Mouse (Mus musculus): Measurements from ENCODE around the gene Pla2g6. TPM values are rescaled to one million over a fixed set of nuclear protein-coding genes. Genes with fewer than 3 reads are reported as not detected.

Pla2g6 gene
- 10.7 and 12.2 TPM in 2 replicates for polyA plus RNA-seq (2015; fragmentation: Nextera tagmentation; extraction: Ambion mirVana)

GRCm38 (mm10) chr15:79328058-79328938 lies at the start of gene Pla2g6:
TSS of gene Pla2g6 (minus strand) at chr15:79328390.
- ATAC-seq (replicated peaks; ENCODE audit: low FRiP score, low read depth): peak; percentile 95
- H3K9ac ChIP-seq (ENCODE audit: low read depth, low read length): peak within 1 kb of the TSS; percentile 53
- peak; percentile 38; the same call in 1 of the 2 replicates for TF ChIP-seq CTCF (IDR thresholded peaks at IDR 0.05; ENCODE audit: low read depth)
- no peaks in the 10 kb centered on the region for H3K27me3 ChIP-seq (ENCODE audit: insufficient read depth, low read length)
- peak; percentile 99 for DNase-seq (ENCODE audit: low spot score)
- peak within 1 kb of the TSS; percentile 86 for H3K27ac ChIP-seq
- H3K4me2 ChIP-seq (ENCODE audit: low read length): peak within 1 kb of the TSS; percentile 68
- WGBS: 3% methylated on average over 43 of the region's 46 CpGs
- no peaks in the 10 kb centered on the region for H3K36me3 ChIP-seq (ENCODE audit: insufficient read depth, low read length)
- H3K4me1 ChIP-seq (replicated peaks; ENCODE audit: insufficient read depth, low read length): peaks cover 16% of the 10 kb centered on the region; the same call in 1 of the 2 replicates
- peak within 1 kb of the TSS; percentile 38 for H3K4me3 ChIP-seq (replicated peaks; ENCODE audit: low read depth, low read length)
- H3K9me3 ChIP-seq (replicated peaks; ENCODE audit: low read length): no peaks in the 10 kb centered on the region

- peaks cover 20% of the 10 kb centered on the region; the same call in 1 of the 2 replicates for H3K36me3 ChIP-seq (ENCODE audit: insufficient read depth, low read length)
- H3K4me1 ChIP-seq (replicated peaks; ENCODE audit: insufficient read depth, low read length): no peaks in the 10 kb centered on the region
- H3K9ac ChIP-seq (ENCODE audit: low read depth, low read length): no peak overlapping the region
- ATAC-seq (replicated peaks; ENCODE audit: low FRiP score, low read depth): no peak; the same call in 1 of the 2 replicates
- no peak overlapping the region for H3K27ac ChIP-seq
- no peak overlapping the region for H3K4me2 ChIP-seq (ENCODE audit: low read length)
- H3K9me3 ChIP-seq (replicated peaks; ENCODE audit: low read length): no peaks in the 10 kb centered on the region
- no peaks in the 10 kb centered on the region for H3K27me3 ChIP-seq (ENCODE audit: insufficient read depth, low read length)
- WGBS: 62% methylated on average over 6 of the region's 6 CpGs
- DNase-seq (ENCODE audit: low spot score): no peak
- H3K4me3 ChIP-seq (replicated peaks; ENCODE audit: low read depth, low read length): no peak overlapping the region
- peak; percentile 39; the same call in 1 of the 2 replicates for TF ChIP-seq CTCF (IDR thresholded peaks at IDR 0.05; ENCODE audit: low read depth)
Measured at GRCm38 (mm10) chr15:79377681-79378080, 49.5 kb upstream of the Pla2g6 start.

GRCm38 (mm10) chr15:79374760-79375159 lies 46.6 kb upstream of the Pla2g6 start:
- ATAC-seq (replicated peaks; ENCODE audit: low FRiP score, low read depth): no peak
- DNase-seq (ENCODE audit: low spot score): no peak
- H3K9ac ChIP-seq (ENCODE audit: low read depth, low read length): no peak overlapping the region
- no peaks in the 10 kb centered on the region for H3K27me3 ChIP-seq (ENCODE audit: insufficient read depth, low read length)
- H3K36me3 ChIP-seq (ENCODE audit: insufficient read depth, low read length): peaks cover 25% of the 10 kb centered on the region
- WGBS: 53% methylated on average over 3 of the region's 3 CpGs
- no peak for TF ChIP-seq CTCF (IDR thresholded peaks at IDR 0.05; ENCODE audit: low read depth)
- peaks cover 8% of the 10 kb centered on the region for H3K4me1 ChIP-seq (replicated peaks; ENCODE audit: insufficient read depth, low read length)
- no peak overlapping the region for H3K27ac ChIP-seq
- H3K4me2 ChIP-seq (ENCODE audit: low read length): no peak overlapping the region
- H3K9me3 ChIP-seq (replicated peaks; ENCODE audit: low read length): no peaks in the 10 kb centered on the region
- no peak overlapping the region for H3K4me3 ChIP-seq (replicated peaks; ENCODE audit: low read depth, low read length)

- Histone ChIP-seq H3K27me3 (ENCODE audit: insufficient read depth, low read length) (no peaks in the 10 kb centered on the region), H3K9ac (ENCODE audit: low read depth, low read length) (no peak overlapping the region), H3K4me1 (replicated peaks; ENCODE audit: insufficient read depth, low read length) (peaks cover 26% of the 10 kb centered on the region), H3K36me3 (ENCODE audit: insufficient read depth, low read length) (peaks cover 29% of the 10 kb centered on the region), H3K27ac (peak overlapping the region; percentile 48), H3K9me3 (replicated peaks; ENCODE audit: low read length) (no peaks in the 10 kb centered on the region), H3K4me3 (replicated peaks; ENCODE audit: low read depth, low read length) (no peak overlapping the region), H3K4me2 (ENCODE audit: low read length) (no peak overlapping the region)
- ATAC-seq (replicated peaks; ENCODE audit: low FRiP score, low read depth) (no peak), DNase-seq (ENCODE audit: low spot score) (no peak)
- WGBS: 79% methylated on average over 7 of the region's 7 CpGs
- no peak for TF ChIP-seq CTCF (IDR thresholded peaks at IDR 0.05; ENCODE audit: low read depth)
Measured at GRCm38 (mm10) chr15:79370281-79370843, 42.2 kb upstream of the Pla2g6 start.

GRCm38 (mm10) chr15:79369452-79370280 lies 41.5 kb upstream of the Pla2g6 start:
- H3K27me3 ChIP-seq (ENCODE audit: insufficient read depth, low read length): no peaks in the 10 kb centered on the region
- H3K9ac ChIP-seq (ENCODE audit: low read depth, low read length): no peak overlapping the region
- ATAC-seq (replicated peaks; ENCODE audit: low FRiP score, low read depth): peak; percentile 2; the same call in 1 of the 2 replicates
- H3K4me3 ChIP-seq (replicated peaks; ENCODE audit: low read depth, low read length): no peak overlapping the region
- 52% methylated on average over 15 of the region's 15 CpGs for WGBS
- peak overlapping the region; percentile 48 for H3K27ac ChIP-seq
- DNase-seq (ENCODE audit: low spot score): no peak
- H3K36me3 ChIP-seq (ENCODE audit: insufficient read depth, low read length): peaks cover 32% of the 10 kb centered on the region
- peaks cover 26% of the 10 kb centered on the region for H3K4me1 ChIP-seq (replicated peaks; ENCODE audit: insufficient read depth, low read length)
- no peak for TF ChIP-seq CTCF (IDR thresholded peaks at IDR 0.05; ENCODE audit: low read depth)
- no peaks in the 10 kb centered on the region for H3K9me3 ChIP-seq (replicated peaks; ENCODE audit: low read length)
- no peak overlapping the region for H3K4me2 ChIP-seq (ENCODE audit: low read length)

Data from kidney, postnatal 0 days (tissue).